Mouse (Mus musculus) spleen, adult 2 months (tissue): Measurements from ENCODE around the gene Gm17622. TPM values are rescaled to one million over a fixed set of nuclear protein-coding genes. Genes with fewer than 3 reads are reported as not detected.

Experiments used
- DNase-seq, 2 experiments: peaks; one replicate each; pipeline versions ENCODE4 v3.0.0 to v3.0.0-alpha.2; 2012 to 2021; ENCODE audit warnings: low spot score in 2 of 2, low read depth in 1 of 2
- H3K27ac ChIP-seq: fragments of 200-500 bp; 2 replicates; pipeline ENCODE4 v1.5.1; 2012; ENCODE audit warnings: low read length, inconsistent platforms; ENCODE audit not compliant: insufficient read depth
- H3K27me3 ChIP-seq: fragments of 200-500 bp; 2 replicates; pipeline ENCODE4 v1.6.1; 2012; ENCODE audit warnings: mild to moderate bottlenecking, moderate library complexity, low read length, inconsistent platforms; ENCODE audit not compliant: control insufficient read depth, insufficient read depth
- H3K36me3 ChIP-seq: fragments of 200-500 bp; 2 replicates; pipeline ENCODE4 v1.6.1; 2012; ENCODE audit warnings: mild to moderate bottlenecking, low read length, inconsistent platforms; ENCODE audit not compliant: control insufficient read depth, insufficient read depth
- H3K4me1 ChIP-seq: fragments of 200-500 bp; 2 replicates; pipeline ENCODE4 v1.6.1; 2011; ENCODE audit warnings: inconsistent platforms; ENCODE audit not compliant: control insufficient read depth, insufficient read depth, insufficient read length
- H3K4me3 ChIP-seq: fragments of 200-500 bp; 2 replicates; pipeline ENCODE4 v1.5.1; 2011; ENCODE audit warnings: mild to moderate bottlenecking, inconsistent platforms; ENCODE audit not compliant: insufficient read depth, insufficient read length; ENCODE audit errors: extremely low read depth
- CTCF ChIP-seq: fragments of 200-500 bp; IDR thresholded peaks from 2 replicates; pipeline ENCODE4 v1.5.1; 2011; ENCODE audit warnings: mild to moderate bottlenecking, inconsistent platforms; ENCODE audit not compliant: insufficient read depth, insufficient read length, insufficient replicate concordance; ENCODE audit errors: extremely low read depth
- POLR2A ChIP-seq: fragments of 200-500 bp; IDR thresholded peaks from 2 replicates; pipeline ENCODE4 v1.6.1; 2011; ENCODE audit warnings: low read depth, low read length, inconsistent platforms
- WGBS: fragments of 180-500 bp; shearing (Covaris S2); methylation state at CpG from one replicate; pipeline ENCODE4 v1.1.7; 2018; 5-methylcytosine and 5-hydroxymethylcytosine counted together
- polyA plus RNA-seq: library from polyadenylated mRNA; depleted of rRNA; stranded (reverse); fragments of >200 nt; gene quantifications from 2 replicates; pipeline ENCODE4 v1.2.3, GENCODE M21; 2012

Gm17622 gene
- polyA plus RNA-seq, 1 experiment, result not detected

DNA sequence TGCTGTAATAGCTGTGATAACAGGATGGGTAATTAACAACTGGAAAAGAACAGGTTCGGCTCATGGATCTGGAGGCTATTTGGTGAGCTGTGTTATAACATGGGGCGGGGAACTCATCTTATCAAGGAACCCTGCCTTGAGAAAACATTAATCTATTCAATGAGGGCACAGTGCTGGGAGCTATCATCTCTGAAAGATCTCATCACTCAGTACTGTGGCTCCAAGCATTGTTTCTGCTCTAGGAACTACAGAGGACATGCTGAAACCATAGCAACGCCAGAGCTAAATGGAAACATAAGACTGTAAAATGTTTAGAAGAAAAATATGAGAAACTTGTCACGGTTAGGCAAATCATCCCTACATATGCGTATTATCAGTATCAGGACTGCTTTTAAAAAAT is 32.5 kb upstream of the Gm17622 start:
- H3K36me3 ChIP-seq, result no peaks in the 10 kb centered on the region
- no peaks in the 10 kb centered on the region for H3K4me1 ChIP-seq
- no peak overlapping the region for H3K27ac ChIP-seq
- TF ChIP-seq CTCF, result no peak
- TF ChIP-seq POLR2A, result no peak
- WGBS, result 89% methylated on average over 5 of the region's 5 CpGs
- H3K4me3 ChIP-seq, result no peak overlapping the region
- no peaks in the 10 kb centered on the region for H3K27me3 ChIP-seq
- no peak for DNase-seq

DNA sequence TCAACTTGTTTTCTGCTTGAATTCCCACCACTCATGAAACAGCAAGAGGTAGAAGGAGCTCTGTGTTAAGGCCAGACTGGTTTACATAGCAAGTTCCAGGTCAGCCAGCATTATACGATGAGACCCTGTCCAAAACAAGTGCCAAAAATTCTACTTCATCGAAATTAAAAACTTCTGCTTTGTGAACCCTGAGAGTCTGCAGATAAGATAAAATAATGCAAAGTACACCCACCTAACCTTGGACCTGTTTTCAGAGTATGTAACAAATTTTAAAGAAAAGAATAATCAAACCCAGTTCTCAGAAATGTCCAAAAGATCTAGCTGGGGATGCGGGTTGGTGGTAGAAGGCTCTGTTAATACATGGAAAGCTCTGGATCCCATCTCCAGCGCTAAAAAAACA is 31.9 kb upstream of the Gm17622 start:
- no peak for DNase-seq
- Histone ChIP-seq H3K4me1 (no peaks in the 10 kb centered on the region), H3K4me3 (no peak overlapping the region), H3K36me3 (no peaks in the 10 kb centered on the region), H3K27me3 (no peaks in the 10 kb centered on the region), H3K27ac (no peak overlapping the region)
- WGBS, result 87% methylated on average over 4 of the region's 4 CpGs
- TF ChIP-seq POLR2A, result no peak
- TF ChIP-seq CTCF, result no peak

DNA sequence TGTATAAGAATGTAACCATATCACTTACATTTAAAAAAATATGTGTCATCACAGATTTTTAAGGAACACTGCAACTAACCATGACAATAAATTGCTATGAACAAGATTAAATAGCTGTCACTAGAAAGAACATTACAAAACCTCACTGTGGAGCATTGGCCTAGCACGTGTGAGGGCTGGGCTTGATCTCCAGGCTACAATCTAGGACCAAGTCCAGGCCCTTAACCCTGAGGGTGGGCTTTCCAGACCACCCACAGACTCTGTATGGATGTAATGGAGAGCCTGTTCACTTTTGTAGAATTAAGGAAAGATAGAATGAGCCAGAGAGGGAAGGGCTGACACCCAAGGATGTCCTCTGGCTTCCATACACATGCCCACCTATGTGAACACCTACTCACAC is 27.9 kb upstream of the Gm17622 start:
- no peak for DNase-seq
- TF ChIP-seq CTCF, result no peak
- no peak for TF ChIP-seq POLR2A
- no peak overlapping the region for H3K27ac ChIP-seq
- no peak overlapping the region for H3K4me3 ChIP-seq
- no peaks in the 10 kb centered on the region for H3K4me1 ChIP-seq
- H3K27me3 ChIP-seq, result no peaks in the 10 kb centered on the region
- 85% methylated on average over 1 of the region's 1 CpGs for WGBS
- no peaks in the 10 kb centered on the region for H3K36me3 ChIP-seq

DNA sequence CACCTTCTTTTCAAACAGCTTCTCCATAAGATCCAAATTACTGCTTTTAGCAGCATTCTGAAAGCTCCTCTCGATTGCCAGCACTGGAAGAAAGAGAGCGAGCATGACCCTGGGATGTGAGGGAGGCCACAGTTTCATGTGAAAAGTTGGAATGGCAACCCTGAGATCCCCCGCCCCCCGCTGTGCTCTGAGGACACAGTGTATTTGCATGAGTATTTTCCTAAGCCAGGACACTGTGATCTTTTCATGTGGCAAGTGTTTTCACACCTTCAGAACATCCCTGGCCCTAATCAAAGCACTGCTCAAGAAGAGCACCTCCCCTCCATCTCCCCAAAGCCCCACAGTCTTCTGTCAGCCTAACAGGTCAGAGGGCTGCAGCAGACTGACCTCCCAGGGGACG is 25.2 kb upstream of the Gm17622 start:
- TF ChIP-seq POLR2A (no peak), CTCF (no peak)

DNA sequence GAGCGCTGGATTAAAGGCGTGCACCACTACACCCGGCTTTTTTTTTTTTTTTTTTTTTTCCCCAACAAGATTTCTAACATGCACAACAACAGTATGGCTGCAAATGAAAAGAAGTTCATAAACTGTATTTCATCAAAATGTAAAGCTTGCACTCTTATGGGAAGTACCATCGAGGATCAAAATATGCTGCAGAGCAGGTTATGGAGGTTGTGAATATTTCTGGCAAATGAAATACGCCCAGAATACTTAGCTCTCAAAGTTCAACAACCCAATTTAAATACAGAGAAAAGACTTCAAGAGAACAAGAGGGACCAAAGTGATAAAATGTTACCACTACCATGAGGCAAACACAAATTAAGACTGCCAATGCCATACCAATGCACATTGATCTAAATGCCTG is 21.9 kb upstream of the Gm17622 start:
- DNase-seq, result no peak
- TF ChIP-seq CTCF (no peak), POLR2A (no peak)
- Histone ChIP-seq H3K36me3 (no peaks in the 10 kb centered on the region), H3K27me3 (no peaks in the 10 kb centered on the region), H3K4me1 (no peaks in the 10 kb centered on the region), H3K4me3 (no peak overlapping the region), H3K27ac (no peak overlapping the region)
- WGBS, result 91% methylated on average over 5 of the region's 5 CpGs

More for the DNA sequence above, 25.2 kb upstream of the Gm17622 start:
- 84% methylated on average over 5 of the region's 5 CpGs for WGBS
- Histone ChIP-seq H3K36me3 (no peaks in the 10 kb centered on the region), H3K4me3 (no peak overlapping the region), H3K27ac (no peak overlapping the region), H3K4me1 (no peaks in the 10 kb centered on the region), H3K27me3 (no peaks in the 10 kb centered on the region)
- no peak for DNase-seq

DNA sequence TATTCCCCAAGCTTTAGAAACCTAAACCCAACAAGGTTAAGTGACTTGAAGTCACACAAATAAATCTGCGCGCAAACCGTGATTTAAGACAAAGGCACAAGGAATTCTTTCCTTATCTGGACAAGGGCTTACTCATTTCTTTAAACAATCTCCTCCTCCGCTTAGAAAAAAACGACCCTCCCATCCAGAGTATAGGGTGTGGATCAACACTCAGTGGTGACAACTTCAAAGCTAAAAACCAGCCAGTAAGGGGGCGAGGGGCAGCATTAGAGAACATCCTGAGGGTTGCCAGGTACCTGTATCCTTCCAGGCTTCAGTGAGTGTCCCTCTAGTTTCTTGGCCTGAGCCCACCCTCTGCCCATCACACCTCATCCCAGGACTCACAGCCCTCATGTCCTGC is 20.0 kb upstream of the Gm17622 start:
- WGBS, result 86% methylated on average over 6 of the region's 6 CpGs
- no peak overlapping the region for H3K4me3 ChIP-seq
- no peaks in the 10 kb centered on the region for H3K27me3 ChIP-seq
- H3K27ac ChIP-seq, result no peak overlapping the region
- no peak for DNase-seq
- H3K36me3 ChIP-seq, result no peaks in the 10 kb centered on the region
- TF ChIP-seq POLR2A (no peak), CTCF (no peak)
- no peaks in the 10 kb centered on the region for H3K4me1 ChIP-seq

DNA sequence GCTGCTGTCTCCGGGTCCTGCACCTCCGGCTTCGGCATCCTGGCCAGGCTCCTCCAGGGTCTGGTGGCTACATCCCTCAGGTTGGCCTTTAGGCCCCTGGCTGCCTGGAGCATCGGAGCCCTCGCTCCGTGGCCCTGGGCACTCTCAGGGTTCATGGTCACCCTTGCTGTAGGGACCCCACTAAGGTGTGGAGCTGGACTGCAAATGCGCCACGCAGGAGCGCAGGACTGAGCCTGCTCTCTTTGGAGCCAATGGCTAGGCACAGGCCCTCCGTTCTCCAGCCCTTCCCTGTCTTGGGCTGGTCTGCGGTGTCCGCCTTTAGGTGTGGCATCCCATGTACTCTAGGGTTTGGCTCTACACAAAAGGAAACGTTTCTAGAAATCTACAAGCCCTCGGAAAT is 19.6 kb upstream of the Gm17622 start, which contains the start of gene Ankdd1b:
Gene Ankdd1b, minus strand, starts transcription at position 242 of the 400 bp plus-strand sequence.
- H3K36me3 ChIP-seq, result no peaks in the 10 kb centered on the region
- H3K27me3 ChIP-seq, result no peaks in the 10 kb centered on the region
- TF ChIP-seq CTCF, result no peak
- no peak for TF ChIP-seq POLR2A
- no peak for DNase-seq
- 91% methylated on average over 14 of the region's 14 CpGs for WGBS
- H3K4me3 ChIP-seq, result no peak within 1 kb of the TSS
- no peaks in the 10 kb centered on the region for H3K4me1 ChIP-seq
- H3K27ac ChIP-seq, result no peak within 1 kb of the TSS
